Mouse (Mus musculus): ENCODE measurements around the gene Acadsb. TPM values are rescaled to one million over a fixed set of nuclear protein-coding genes. Genes with fewer than 3 reads are reported as not detected.

Acadsb gene
- polyA plus RNA-seq, 1 experiment from 2014 or later: 73.8 TPM

GRCm38 (mm10) chr7:131469506-131469905, 59.1 kb downstream of the Acadsb start:
- Histone ChIP-seq H3K4me1 (peaks cover 11% of the 10 kb centered on the region), H3K27me3 (replicated peaks) (no peaks in the 10 kb centered on the region; the same call in 1 of the 2 replicates)
- no peak for ATAC-seq (ENCODE audit: low FRiP score, low read depth)

GRCm38 (mm10) chr7:131471551-131471950, 61.1 kb downstream of the Acadsb start:
- 89% methylated on average over 5 of the region's 5 CpGs for WGBS
- Histone ChIP-seq H3K36me3 (no peaks in the 10 kb centered on the region), H3K4me2 (replicated peaks) (no peak overlapping the region), H3K9ac (no peak overlapping the region), H3K4me3 (no peak overlapping the region), H3K9me3 (0 out of 2 replicates have a peak, but pooled peaks cover 3% of the 10 kb centered on the region), H3K27ac (no peak overlapping the region), H3K4me1 (peaks cover 7% of the 10 kb centered on the region), H3K27me3 (replicated peaks) (peaks cover 5% of the 10 kb centered on the region; the same call in 1 of the 2 replicates)
- ATAC-seq (ENCODE audit: low FRiP score, low read depth): no peak

More at GRCm38 (mm10) chr7:131469506-131469905, 59.1 kb downstream of the Acadsb start:
- Histone ChIP-seq H3K4me2 (replicated peaks) (no peak overlapping the region), H3K9me3 (0 out of 2 replicates have a peak, but pooled peaks cover 3% of the 10 kb centered on the region), H3K4me3 (no peak overlapping the region), H3K9ac (no peak overlapping the region), H3K36me3 (no peaks in the 10 kb centered on the region), H3K27ac (no peak overlapping the region)
- 74% methylated on average over 3 of the region's 3 CpGs for WGBS

- no peak overlapping the region for H3K9ac ChIP-seq
- H3K36me3 ChIP-seq: no peaks in the 10 kb centered on the region
- H3K27me3 ChIP-seq (replicated peaks): 0 out of 2 replicates have a peak, but pooled peaks cover 5% of the 10 kb centered on the region
- no peak overlapping the region for H3K4me3 ChIP-seq
- H3K4me2 ChIP-seq (replicated peaks): no peak overlapping the region
- ATAC-seq (ENCODE audit: low FRiP score, low read depth): no peak
- H3K9me3 ChIP-seq: no peaks in the 10 kb centered on the region
- WGBS: 9% methylated on average over 8 of the region's 8 CpGs
- no peak overlapping the region for H3K27ac ChIP-seq
- H3K4me1 ChIP-seq: no peaks in the 10 kb centered on the region; the same call in 1 of the 2 replicates
Observed at GRCm38 (mm10) chr7:131477140-131477539, 66.7 kb downstream of the Acadsb start.

GRCm38 (mm10) chr7:131478403-131478802, 68.0 kb downstream of the Acadsb start:
- Histone ChIP-seq H3K4me2 (replicated peaks) (no peak overlapping the region), H3K36me3 (no peaks in the 10 kb centered on the region), H3K9ac (no peak overlapping the region), H3K9me3 (no peaks in the 10 kb centered on the region), H3K27me3 (replicated peaks) (0 out of 2 replicates have a peak, but pooled peaks cover 5% of the 10 kb centered on the region), H3K27ac (no peak overlapping the region), H3K4me3 (no peak overlapping the region), H3K4me1 (no peaks in the 10 kb centered on the region; the same call in 1 of the 2 replicates)
- WGBS: 94% methylated on average over 5 of the region's 5 CpGs
- no peak for ATAC-seq (ENCODE audit: low FRiP score, low read depth)

Other genes starting within 250 kb of the Acadsb start
- gene 5430419D17Rik, start 236.2 kb upstream of the Acadsb start, polyA plus RNA-seq (2016; fragmentation: Nextera tagmentation; extraction: Ambion mirVana): not detected in 2 replicates
- gene Cuzd1, start 88.3 kb upstream of the Acadsb start, polyA plus RNA-seq (2016; fragmentation: Nextera tagmentation; extraction: Ambion mirVana): not detected in 2 replicates
- not detected in 2 replicates for gene Fam24b, start 81.1 kb upstream of the Acadsb start, polyA plus RNA-seq (2016; fragmentation: Nextera tagmentation; extraction: Ambion mirVana)
- not detected in 2 replicates for gene Fam24a, start 76.7 kb upstream of the Acadsb start, polyA plus RNA-seq (2016; fragmentation: Nextera tagmentation; extraction: Ambion mirVana)
- gene 2310057M21Rik, start 47.8 kb upstream of the Acadsb start, polyA plus RNA-seq (2016; fragmentation: Nextera tagmentation; extraction: Ambion mirVana): 19.8 and 25.3 TPM in 2 replicates
- gene Pstk, start 39.5 kb upstream of the Acadsb start, polyA plus RNA-seq (2016; fragmentation: Nextera tagmentation; extraction: Ambion mirVana): 47.5 and 49.6 TPM in 2 replicates
- 19.0 and 22.4 TPM in 2 replicates for gene Ikzf5, start 80 bp upstream of the Acadsb start, polyA plus RNA-seq (2016; fragmentation: Nextera tagmentation; extraction: Ambion mirVana)
- 1.7 and 2.2 TPM in 2 replicates for gene Hmx3, start 132.3 kb downstream of the Acadsb start, polyA plus RNA-seq (2016; fragmentation: Nextera tagmentation; extraction: Ambion mirVana)
- 2.6 and 2.7 TPM in 2 replicates for gene Hmx2, start 138.2 kb downstream of the Acadsb start, polyA plus RNA-seq (2016; fragmentation: Nextera tagmentation; extraction: Ambion mirVana)
- gene Bub3, start 149.6 kb downstream of the Acadsb start, polyA plus RNA-seq (2016; fragmentation: Nextera tagmentation; extraction: Ambion mirVana): 212 and 219 TPM in 2 replicates